Comparison of ENCODE assay signal across 8 mouse cellular contexts in genomic region chr6:126940451-126940850, GRCm38 (mm10). TPM values are rescaled to one million over a fixed set of nuclear protein-coding genes. Genes with fewer than 3 reads are reported as not detected.
DNase-seq lines count a peak whose midpoint lies in the region; ATAC-seq and TF ChIP-seq lines count a peak whose summit lies in the region.

No protein-coding gene starts in this region.

- peaks cover 7% of the 10 kb centered on the region for H3K36me3 ChIP-seq in C2C12 (ENCODE audit: control insufficient read depth, insufficient read depth)
- peaks cover 14% of the 10 kb centered on the region; the same call in 1 of the 2 replicates for H3K36me3 ChIP-seq in hindbrain, embryonic 15.5 days

- TF ChIP-seq POLR2A in cortical plate, adult 2 months (IDR thresholded peaks at IDR 0.05; ENCODE audit: extremely low read depth, insufficient read depth, low read length): no peak

- peak overlapping the region; percentile 90 for H3K4me2 ChIP-seq in hindbrain, embryonic 15.5 days

- peaks cover 33% of the 10 kb centered on the region for H3K79me2 ChIP-seq in C2C12 (ENCODE audit: control insufficient read depth, insufficient read depth)

- no peak overlapping the region for H3K27ac ChIP-seq in cortical plate, adult 2 months (ENCODE audit: insufficient read depth, low read length)
- H3K27ac ChIP-seq in hindbrain, embryonic 15.5 days (replicated peaks): no peak overlapping the region

- intact Hi-C loops in left cerebral cortex, postnatal 4 days (cut with DNase I): no loop called here

- H3K79me3 ChIP-seq in C2C12 (ENCODE audit: low read depth): peaks cover 13% of the 10 kb centered on the region

- H3K4me1 ChIP-seq in cortical plate, adult 2 months (ENCODE audit: control insufficient read depth, insufficient read depth, low read length): peaks cover 3% of the 10 kb centered on the region; the same call in 1 of the 2 replicates
- H3K4me1 ChIP-seq in hindbrain, embryonic 15.5 days (replicated peaks): peaks cover 21% of the 10 kb centered on the region

- H3K4me3 ChIP-seq in C2C12 (ENCODE audit: insufficient read depth, poor library complexity, severe bottlenecking): peak overlapping the region; percentile 44
- H3K4me3 ChIP-seq in cortical plate, adult 2 months (ENCODE audit: insufficient read depth, low read length): peak overlapping the region; percentile 79
- H3K4me3 ChIP-seq in hindbrain, embryonic 15.5 days: peak overlapping the region; percentile 59

- no peaks in the 10 kb centered on the region for H3K27me3 ChIP-seq in C2C12 (ENCODE audit: control insufficient read depth, insufficient read depth, insufficient read length)
- no peaks in the 10 kb centered on the region for H3K27me3 ChIP-seq in hindbrain, embryonic 15.5 days

- H3K9ac ChIP-seq in hindbrain, embryonic 15.5 days: peak overlapping the region; percentile 65

- no peak for DNase-seq in frontal cortex, postnatal 25 days (ENCODE audit: low spot score in 2 of 2)
- DNase-seq in ovary, adult 18-20 months (ENCODE audit: low spot score): no peak
- no peak for DNase-seq in left cerebral cortex, postnatal 4 days

- WGBS in hindbrain, embryonic 15.5 days: 4% methylated on average over 5 of the region's 5 CpGs

- no peaks in the 10 kb centered on the region for H3K9me3 ChIP-seq in hindbrain, embryonic 15.5 days

- H3ac ChIP-seq in C2C12 (ENCODE audit: control insufficient read depth, insufficient read length, low read depth): no peak overlapping the region

- TF ChIP-seq CTCF in C2C12 (IDR thresholded peaks at IDR 0.05; ENCODE audit: control insufficient read depth, insufficient read depth, insufficient read length): no peak
- TF ChIP-seq CTCF in cortical plate, adult 2 months (IDR thresholded peaks at IDR 0.05; ENCODE audit: extremely low read depth, insufficient read depth, low read length): no peak; the same call in 1 of the 2 replicates

- ATAC-seq in frontal cortex, adult (ENCODE audit: low TSS enrichment): peak; percentile 41
- ATAC-seq in hindbrain, embryonic 15.5 days (ENCODE audit: low FRiP score, low read depth): no peak
- ATAC-seq in megakaryocyte-erythroid progenitor cell, adult 5-6 weeks (replicated peaks; ENCODE audit: low FRiP score, low TSS enrichment, poor library complexity, severe bottlenecking): peak; percentile 54

TF ChIP-seq in C2C12, 6 proteins besides CTCF, POLR2A, EP300 and RAD21:
- no peak for TF ChIP-seq USF1 (IDR thresholded peaks at IDR 0.05; ENCODE audit: low read depth)
- no peak for TF ChIP-seq CEBPB (IDR thresholded peaks at IDR 0.05; ENCODE audit: low read depth)
- TF ChIP-seq MYOG (IDR thresholded peaks at IDR 0.05; ENCODE audit: control insufficient read depth, extremely low read depth, insufficient read length): no peak
- TF ChIP-seq FOSL1 (IDR thresholded peaks at IDR 0.05; ENCODE audit: insufficient read depth, low read length, poor library complexity, severe bottlenecking): no peak
- no peak for TF ChIP-seq MYOD1 (IDR thresholded peaks at IDR 0.05; ENCODE audit: control insufficient read depth, insufficient read length, low read depth)
- TF ChIP-seq MAX (IDR thresholded peaks at IDR 0.05): no peak

RNA-seq across cellular contexts. Expression of gene D6Wsu163e, which starts 0.7 kb away (rescaled TPM):
- 12.2 TPM for polyA plus RNA-seq in C2C12 (2012; fragmentation: generic; extraction: Trizol)
- 28.6 and 30.3 TPM in 2 replicates for polyA plus RNA-seq in cortical plate, adult 2 months (2012; rRNA removed)
- 30.1 and 31.3 TPM in 2 replicates for polyA plus RNA-seq in hindbrain, embryonic 15.5 days (2015; fragmentation: Nextera tagmentation; extraction: Ambion mirVana)
- total RNA-seq in megakaryocyte-erythroid progenitor cell, adult 5-6 weeks (2014; fragmentation: Nextera tagmentation): 16.7 and 36.8 TPM in 2 replicates
- 29.3 and 60.9 TPM in 2 replicates for total RNA-seq in megakaryocyte-erythroid progenitor cell, adult 5-6 weeks (2017)
- 10 to 100 TPM; 44.1 to 55.6 TPM for total RNA-seq in left cerebral cortex, postnatal 4 days (2021)

RNA-seq across cellular contexts. Expression of gene Rad51ap1, which starts 1.1 kb away (rescaled TPM):
- 10.5 TPM for polyA plus RNA-seq in C2C12 (2012; fragmentation: generic; extraction: Trizol)
- 4.2 and 4.6 TPM in 2 replicates for polyA plus RNA-seq in cortical plate, adult 2 months (2012; rRNA removed)
- 13.8 and 17.4 TPM in 2 replicates for polyA plus RNA-seq in hindbrain, embryonic 15.5 days (2015; fragmentation: Nextera tagmentation; extraction: Ambion mirVana)
- total RNA-seq in megakaryocyte-erythroid progenitor cell, adult 5-6 weeks (2014; fragmentation: Nextera tagmentation): 85.9 and 90.7 TPM in 2 replicates
- 174 and 247 TPM in 2 replicates for total RNA-seq in megakaryocyte-erythroid progenitor cell, adult 5-6 weeks (2017)
- total RNA-seq in left cerebral cortex, postnatal 4 days (2021): 1 to 10 TPM; 6.8 to 8.1 TPM

RNA-seq across cellular contexts. Expression of gene Dyrk4, which starts 18.8 kb away (rescaled TPM):
- 0.09 TPM for polyA plus RNA-seq in C2C12 (2012; fragmentation: generic; extraction: Trizol)
- 0.17 and 0.25 TPM in 2 replicates for polyA plus RNA-seq in cortical plate, adult 2 months (2012; rRNA removed)
- 0.07 TPM in 1 of 2 replicates, not detected in the other for polyA plus RNA-seq in hindbrain, embryonic 15.5 days (2015; fragmentation: Nextera tagmentation; extraction: Ambion mirVana)
- total RNA-seq in megakaryocyte-erythroid progenitor cell, adult 5-6 weeks (2014; fragmentation: Nextera tagmentation): 1.4 TPM in 1 of 2 replicates, not detected in the other
- total RNA-seq in megakaryocyte-erythroid progenitor cell, adult 5-6 weeks (2017): not detected in 2 replicates
- not detected for total RNA-seq in left cerebral cortex, postnatal 4 days (2021)
